Mouse (Mus musculus) limb, embryonic 14.5 days (tissue): ENCODE measurements around the gene Ppara. TPM values are rescaled to one million over a fixed set of nuclear protein-coding genes. Genes with fewer than 3 reads are reported as not detected.

Experiments
- ATAC-seq: fragments of 200-750 bp; cut with Nextera tagmentation; 2 replicates; pipeline ENCODE4 v1.8.0; 2017; ENCODE audit warnings: low read depth, moderate number of reproducible peaks, moderate TSS enrichment; ENCODE audit not compliant: low FRiP score
- DNase-seq: peaks from one replicate; pipeline ENCODE4 v3.0.0-alpha.2; 2015; ENCODE audit warnings: low spot score
- H3K27ac ChIP-seq: fragments of 300-500 bp; sonication (generic); replicated peaks from 2 replicates; pipeline ENCODE4 v1.5.1; 2014; ENCODE audit warnings: low read depth, mild to moderate bottlenecking, low read length, moderate library complexity, mixed read lengths
- H3K27me3 ChIP-seq: fragments of 300-500 bp; sonication (generic); 2 replicates; pipeline ENCODE4 v1.6.1; 2014; ENCODE audit warnings: low read length, mixed read lengths; ENCODE audit not compliant: control insufficient read depth, insufficient read depth
- H3K36me3 ChIP-seq: fragments of 300-500 bp; sonication (generic); 2 replicates; pipeline ENCODE4 v1.6.1; 2014; ENCODE audit warnings: mild to moderate bottlenecking, low read length, moderate library complexity, mixed read lengths; ENCODE audit not compliant: control insufficient read depth, insufficient read depth
- H3K4me1 ChIP-seq: fragments of 300-500 bp; sonication (generic); 2 replicates; pipeline ENCODE4 v1.6.1; 2014; ENCODE audit warnings: antibody characterized with exemption, low read length, mixed read lengths; ENCODE audit not compliant: control insufficient read depth, insufficient read depth
- H3K4me2 ChIP-seq: fragments of 300-500 bp; sonication (generic); replicated peaks from 2 replicates; pipeline ENCODE4 v1.6.1; 2014; ENCODE audit warnings: low read depth, mild to moderate bottlenecking, low read length, moderate library complexity; ENCODE audit not compliant: severe bottlenecking
- H3K4me3 ChIP-seq: fragments of 300-500 bp; sonication (generic); replicated peaks from 2 replicates; pipeline ENCODE4 v1.5.1; 2014; ENCODE audit warnings: low read length
- H3K9ac ChIP-seq: fragments of 300-500 bp; sonication (generic); 2 replicates; pipeline ENCODE4 v1.6.1; 2014; ENCODE audit warnings: mild to moderate bottlenecking, low read depth, low read length, moderate library complexity; ENCODE audit not compliant: severe bottlenecking
- H3K9me3 ChIP-seq: fragments of 300-500 bp; sonication (generic); 2 replicates; pipeline ENCODE4 v1.6.1; 2016; ENCODE audit warnings: low read length; ENCODE audit not compliant: control insufficient read depth
- POLR2A ChIP-seq: fragments of 200-500 bp; IDR thresholded peaks from 2 replicates; pipeline ENCODE4 v1.8.0; 2012; ENCODE audit warnings: inconsistent platforms, mild to moderate bottlenecking, moderate library complexity, borderline replicate concordance; ENCODE audit not compliant: insufficient read depth, insufficient read length; ENCODE audit errors: extremely low read depth
- WGBS: fragments of 180-500 bp; shearing (Covaris S2); extraction: QIAGEN DNeasy Blood & Tissue Kit; methylation state at CpG from one replicate; pipeline ENCODE4 v1.1.7; 2014; 5-methylcytosine and 5-hydroxymethylcytosine counted together
- polyA plus RNA-seq, 2 experiments: library from polyadenylated mRNA; depleted of rRNA in 1 of 2; stranded (reverse) in 1 of 2; unstranded in 1 of 2; fragments of >200 nt; fragmentation: Nextera tagmentation in 1 of 2; extraction: Ambion mirVana in 1 of 2; gene quantifications; 2 replicates each; pipeline versions ENCODE4 v1.2.1 to v1.2.3; 2012 to 2014

Gene Ppara
- polyA plus RNA-seq, 2 experiments, result 0.84 to 2.8 TPM

DNA sequence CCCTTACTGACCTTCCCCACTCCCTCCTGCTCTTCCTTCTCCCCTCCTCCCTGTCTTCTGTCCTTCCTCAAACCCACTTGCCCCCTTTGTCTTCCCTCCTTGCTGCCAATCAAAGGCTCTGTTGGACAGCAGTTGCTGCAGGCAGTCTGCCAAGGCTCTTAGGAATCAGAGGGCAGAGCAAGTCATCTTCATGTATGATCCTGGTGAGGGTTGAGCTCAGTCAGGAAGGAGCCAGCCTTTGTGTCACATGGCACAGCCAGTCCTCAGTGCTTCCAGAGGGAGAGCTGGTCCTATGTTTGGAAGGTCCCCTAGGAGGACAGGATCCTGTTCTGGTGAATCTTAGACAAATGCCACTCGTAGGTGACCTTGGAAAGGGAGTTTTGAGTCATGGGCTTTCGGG, 68.1 kb downstream of the Ppara start:
- no peaks in the 10 kb centered on the region for H3K27me3 ChIP-seq
- no peak overlapping the region for H3K27ac ChIP-seq
- WGBS, result 87% methylated on average over 2 of the region's 2 CpGs
- no peaks in the 10 kb centered on the region for H3K4me1 ChIP-seq
- H3K36me3 ChIP-seq, result no peaks in the 10 kb centered on the region
- H3K9me3 ChIP-seq, result no peaks in the 10 kb centered on the region
- TF ChIP-seq POLR2A, result no peak
- no peak overlapping the region for H3K9ac ChIP-seq
- ATAC-seq, result no peak
- H3K4me2 ChIP-seq, result no peak overlapping the region
- no peak for DNase-seq
- no peak overlapping the region for H3K4me3 ChIP-seq

DNA sequence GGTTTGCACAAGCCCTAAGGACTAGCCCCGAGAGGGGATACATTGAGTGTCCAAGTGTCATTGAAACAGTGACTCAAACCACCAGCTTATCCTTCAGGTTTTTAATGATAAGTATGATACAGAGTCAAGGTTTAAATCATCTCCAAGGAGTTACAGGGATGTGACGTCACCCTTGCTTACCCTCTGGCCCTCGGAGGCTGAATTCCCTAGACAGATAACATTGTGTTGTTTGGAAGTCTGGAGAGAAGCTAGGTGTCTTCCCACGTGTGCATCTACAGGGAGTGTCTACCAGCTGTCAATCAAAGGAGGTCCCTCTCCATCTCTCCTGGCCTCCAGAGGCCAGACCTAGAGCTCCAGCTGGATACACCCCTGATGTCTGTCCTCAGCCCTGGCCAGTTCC, 72.1 kb downstream of the Ppara start:
- ATAC-seq (no peak), DNase-seq (no peak)
- Histone ChIP-seq H3K9me3 (no peaks in the 10 kb centered on the region), H3K27ac (no peak overlapping the region), H3K4me2 (no peak overlapping the region), H3K4me1 (peaks cover 7% of the 10 kb centered on the region; the same call in 1 of the 2 replicates), H3K4me3 (no peak overlapping the region), H3K9ac (no peak overlapping the region), H3K36me3 (no peaks in the 10 kb centered on the region), H3K27me3 (no peaks in the 10 kb centered on the region)
- no peak for TF ChIP-seq POLR2A
- 78% methylated on average over 4 of the region's 4 CpGs for WGBS

DNA sequence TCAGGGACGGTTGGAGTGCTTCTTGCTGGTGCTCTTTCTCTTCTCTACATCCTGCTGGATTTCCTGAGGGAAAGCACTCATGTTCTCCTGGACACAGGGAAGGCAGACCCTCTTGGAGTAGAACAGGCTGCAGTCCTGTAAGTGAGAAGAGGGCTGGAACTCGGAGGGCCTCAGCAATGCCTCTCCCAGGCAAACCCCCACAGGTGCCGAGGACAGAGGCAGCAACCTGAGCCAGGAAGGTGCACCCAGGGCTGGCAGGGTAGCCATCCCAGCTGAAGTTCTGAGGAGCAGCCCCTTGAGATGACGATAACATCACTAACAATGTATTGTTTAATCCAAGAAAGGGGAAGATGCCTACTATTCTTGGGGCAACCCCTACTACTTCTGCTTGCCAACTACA, 72.6 kb downstream of the Ppara start:
- Histone ChIP-seq H3K4me3 (no peak overlapping the region), H3K27me3 (no peaks in the 10 kb centered on the region), H3K4me2 (no peak overlapping the region), H3K9me3 (no peaks in the 10 kb centered on the region), H3K36me3 (no peaks in the 10 kb centered on the region), H3K9ac (no peak overlapping the region), H3K27ac (no peak overlapping the region), H3K4me1 (peaks cover 10% of the 10 kb centered on the region; the same call in 1 of the 2 replicates)
- WGBS, result 76% methylated on average over 4 of the region's 4 CpGs
- TF ChIP-seq POLR2A, result no peak
- DNase-seq, result no peak
- no peak for ATAC-seq

DNA sequence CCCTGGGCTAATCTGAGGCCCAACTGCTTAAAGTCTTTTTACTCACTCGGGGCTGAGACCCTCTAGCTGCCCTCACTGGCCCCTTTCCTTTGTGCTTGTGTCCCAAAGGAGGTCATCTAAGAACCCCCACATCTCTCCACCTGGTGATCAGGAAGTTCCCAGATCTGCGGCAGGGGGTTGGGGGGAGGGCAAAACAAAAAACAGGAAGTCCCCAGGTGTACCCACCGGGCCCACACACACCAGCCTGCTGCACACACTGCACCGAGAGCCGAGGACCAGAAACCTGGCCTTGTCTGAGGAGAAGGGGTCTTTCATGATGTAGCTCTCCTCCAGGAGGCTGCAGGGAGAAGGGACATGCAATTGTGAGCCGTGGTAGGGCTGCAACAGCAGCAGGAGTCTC, 73.2 kb downstream of the Ppara start:
- no peak for ATAC-seq
- Histone ChIP-seq H3K4me1 (peaks cover 10% of the 10 kb centered on the region; the same call in 1 of the 2 replicates), H3K27me3 (no peaks in the 10 kb centered on the region), H3K36me3 (no peaks in the 10 kb centered on the region), H3K27ac (no peak overlapping the region), H3K9me3 (no peaks in the 10 kb centered on the region), H3K4me3 (no peak overlapping the region), H3K4me2 (no peak overlapping the region), H3K9ac (no peak overlapping the region)
- WGBS, result 74% methylated on average over 6 of the region's 6 CpGs
- TF ChIP-seq POLR2A, result no peak
- DNase-seq, result no peak

- TF ChIP-seq POLR2A, result no peak
- no peak for ATAC-seq
- 51% methylated on average over 8 of the region's 8 CpGs for WGBS
Observed at GRCm38 (mm10) chr15:85808434-85808833, 73.7 kb downstream of the Ppara start.

DNA sequence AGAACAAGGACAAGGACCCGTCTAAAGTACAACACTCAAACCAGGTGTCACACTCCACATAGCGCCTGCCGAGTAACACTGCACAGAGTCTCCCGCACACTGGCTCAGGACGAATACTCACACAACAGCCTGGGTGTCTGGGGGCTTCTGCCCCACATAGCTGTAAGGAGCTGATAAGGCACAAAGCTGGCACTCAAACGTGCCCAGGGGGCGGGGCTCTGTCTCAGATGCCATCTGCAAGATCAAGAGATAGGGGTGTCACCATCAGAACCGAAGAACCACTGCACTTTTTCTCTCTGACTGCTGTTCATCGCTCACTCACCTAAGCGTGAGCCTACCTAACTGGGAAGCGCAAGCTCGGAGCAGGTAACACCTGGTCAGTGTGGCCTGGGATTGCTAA, 74.3 kb downstream of the Ppara start:
- DNase-seq (no peak), ATAC-seq (no peak)
- H3K27ac ChIP-seq, result no peak overlapping the region
- 89% methylated on average over 12 of the region's 12 CpGs for WGBS
- peaks cover 10% of the 10 kb centered on the region; the same call in 1 of the 2 replicates for H3K4me1 ChIP-seq
- no peaks in the 10 kb centered on the region for H3K36me3 ChIP-seq
- H3K4me3 ChIP-seq, result no peak overlapping the region
- H3K9me3 ChIP-seq, result no peaks in the 10 kb centered on the region
- H3K9ac ChIP-seq, result no peak overlapping the region
- H3K27me3 ChIP-seq, result no peaks in the 10 kb centered on the region
- H3K4me2 ChIP-seq, result no peak overlapping the region
- TF ChIP-seq POLR2A, result no peak

More at GRCm38 (mm10) chr15:85808434-85808833, 73.7 kb downstream of the Ppara start:
- Histone ChIP-seq H3K27me3 (no peaks in the 10 kb centered on the region), H3K4me1 (peaks cover 10% of the 10 kb centered on the region; the same call in 1 of the 2 replicates), H3K36me3 (no peaks in the 10 kb centered on the region), H3K9me3 (no peaks in the 10 kb centered on the region), H3K9ac (no peak overlapping the region), H3K4me2 (no peak overlapping the region), H3K27ac (no peak overlapping the region), H3K4me3 (no peak overlapping the region)
- DNase-seq, result no peak
